Mouse (Mus musculus) mouse embryonic stem cell (cell line): ENCODE results near the gene Sdc3.

Experiments
- in situ Hi-C, 2 experiments: fragments of 300-500 bp; cut with MboI; formaldehyde crosslinking; loops; 1 replicate in 1 of 2; 3 replicates in 1 of 2; pipeline ENCODE4 v1.14.3; 2019 to 2020; ENCODE audit warnings: low sequenced_read_pairs in 2 of 2, low pct_unique_long_range_greater_than_20kb in 1 of 2, mixed read lengths in 1 of 2; ENCODE audit not compliant: unreplicated experiment in 1 of 2

Gene Sdc3

GRCm38 (mm10) chr4:130787530-130787929 is 4.8 kb upstream of the Sdc3 start:
- in situ Hi-C loops = loop anchor here (5.0 kb wide), 3 partner anchors 90 to 165 kb away; no protein-coding TSS in a partner anchor

GRCm38 (mm10) chr4:130790180-130790579 is 2.2 kb upstream of the Sdc3 start:
- in situ Hi-C loops = no loop called here

- in situ Hi-C loops = no loop called here
Observed at GRCm38 (mm10) chr4:130791811-130792375, 444 bp upstream of the Sdc3 start.

- in situ Hi-C loops = no loop called here
Observed at GRCm38 (mm10) chr4:130793180-130793501, 804 bp downstream of the Sdc3 start.

GRCm38 (mm10) chr4:130794771-130795170 is 2.4 kb downstream of the Sdc3 start:
- in situ Hi-C loops = no loop called here

GRCm38 (mm10) chr4:130795970-130796369 is 3.6 kb downstream of the Sdc3 start:
- in situ Hi-C loops = no loop called here

- in situ Hi-C loops = no loop called here
Observed at GRCm38 (mm10) chr4:130797201-130798051, 5.1 kb downstream of the Sdc3 start.

GRCm38 (mm10) chr4:130798416-130798815 is 6.1 kb downstream of the Sdc3 start:
- in situ Hi-C loops = no loop called here

- in situ Hi-C loops = no loop called here
Observed at GRCm38 (mm10) chr4:130799118-130799517, 6.8 kb downstream of the Sdc3 start.

GRCm38 (mm10) chr4:130799582-130799981 is 7.2 kb downstream of the Sdc3 start:
- in situ Hi-C loops = no loop called here

GRCm38 (mm10) chr4:130800147-130800546 is 7.8 kb downstream of the Sdc3 start:
- in situ Hi-C loops = no loop called here

GRCm38 (mm10) chr4:130801198-130801597 is 8.9 kb downstream of the Sdc3 start:
- in situ Hi-C loops = no loop called here

- in situ Hi-C loops = no loop called here
Observed at GRCm38 (mm10) chr4:130801624-130802329, 9.4 kb downstream of the Sdc3 start.

- in situ Hi-C loops = no loop called here
Observed at GRCm38 (mm10) chr4:130803591-130803990, 11.3 kb downstream of the Sdc3 start.

GRCm38 (mm10) chr4:130804292-130804691 is 12.0 kb downstream of the Sdc3 start:
- in situ Hi-C loops = no loop called here

GRCm38 (mm10) chr4:130804771-130805361 is 12.5 kb downstream of the Sdc3 start:
- in situ Hi-C loops = no loop called here

GRCm38 (mm10) chr4:130805746-130806145 is 13.4 kb downstream of the Sdc3 start:
- in situ Hi-C loops = no loop called here

- in situ Hi-C loops = no loop called here
Observed at GRCm38 (mm10) chr4:130806746-130807145, 14.4 kb downstream of the Sdc3 start.

GRCm38 (mm10) chr4:130809784-130810183 is 17.4 kb downstream of the Sdc3 start:
- in situ Hi-C loops = no loop called here
